Mouse (Mus musculus) lung, postnatal 14 days (tissue): Measurements from ENCODE around the gene Vmn1r35.
"Not testable (repeated sequence)": the region's sequence is repeated elsewhere in the genome, so short reads cannot be mapped to it uniquely, and the experiment has no call there.

Experiments used
- DNase-seq: peaks from one replicate; pipeline ENCODE4 v3.0.0; 2021

Gene Vmn1r35

DNA sequence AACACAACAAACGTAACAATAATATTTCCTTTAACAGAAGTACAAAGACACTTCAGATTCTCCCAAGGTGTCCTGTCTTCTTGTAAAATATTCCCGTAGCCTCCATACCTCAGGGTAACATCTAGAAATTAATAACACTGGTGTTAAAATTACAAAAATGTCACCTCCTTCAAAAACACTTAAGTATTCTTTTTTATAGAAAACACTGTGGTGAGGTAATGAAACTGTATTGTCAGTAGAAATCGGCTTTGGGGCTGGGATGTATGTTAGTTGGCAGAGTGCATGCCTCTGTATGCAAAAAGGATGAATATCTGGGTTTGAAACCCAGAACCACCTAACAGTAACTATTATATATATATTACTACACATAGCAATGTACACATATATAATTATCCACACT lies at the start of gene Vmn1r35:
TSS of gene Vmn1r35 (minus strand) at position 101 of the 400 bp plus-strand sequence.
- no peak for DNase-seq

DNA sequence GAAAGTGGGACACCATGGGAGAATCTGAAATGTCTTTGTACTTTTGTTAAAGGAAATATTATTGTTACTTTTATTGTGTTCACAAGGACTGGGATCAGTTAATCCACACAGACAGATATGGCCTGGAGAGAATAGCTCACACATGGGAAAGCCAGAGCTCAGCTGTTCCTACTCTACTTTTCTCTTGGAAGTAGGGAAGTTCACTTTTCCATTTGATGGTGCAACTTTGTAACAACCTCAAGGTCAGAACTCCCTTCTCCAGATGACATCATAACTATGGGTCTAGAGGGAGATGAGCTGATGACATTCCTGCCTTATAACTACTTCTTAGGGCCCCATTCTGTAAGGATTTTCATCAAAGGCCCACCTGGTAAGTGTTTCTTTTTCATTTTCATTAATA lies 43.4 kb upstream of the Vmn1r35 start, which contains the start of gene Vmn1r37:
TSS of gene Vmn1r37 (plus strand) at position 301 of the 400 bp plus-strand sequence.
- DNase-seq = not testable (repeated sequence)

DNA sequence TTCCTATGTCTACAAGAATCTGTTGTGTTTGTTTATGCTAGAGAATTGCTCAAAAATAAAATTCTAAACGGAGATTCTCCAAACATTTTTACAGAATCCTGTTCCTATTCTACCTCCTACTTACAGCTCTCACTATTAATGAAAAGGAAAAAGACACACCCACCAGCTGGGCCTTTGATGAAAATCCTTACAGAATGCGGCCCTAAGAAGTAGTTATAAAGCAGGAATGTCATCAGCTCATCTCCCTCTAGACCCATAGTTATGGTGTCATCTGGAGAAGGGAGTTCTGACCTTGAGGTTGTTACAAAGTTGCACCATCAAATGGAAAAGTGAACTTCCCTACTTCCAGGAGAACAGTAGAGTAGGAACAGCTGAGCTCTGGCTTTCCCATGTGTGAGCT lies 33.4 kb upstream of the Vmn1r35 start, which contains the start of gene Vmn1r36:
TSS of gene Vmn1r36 (minus strand) at position 101 of the 400 bp plus-strand sequence.
- DNase-seq = not testable (repeated sequence)

DNA sequence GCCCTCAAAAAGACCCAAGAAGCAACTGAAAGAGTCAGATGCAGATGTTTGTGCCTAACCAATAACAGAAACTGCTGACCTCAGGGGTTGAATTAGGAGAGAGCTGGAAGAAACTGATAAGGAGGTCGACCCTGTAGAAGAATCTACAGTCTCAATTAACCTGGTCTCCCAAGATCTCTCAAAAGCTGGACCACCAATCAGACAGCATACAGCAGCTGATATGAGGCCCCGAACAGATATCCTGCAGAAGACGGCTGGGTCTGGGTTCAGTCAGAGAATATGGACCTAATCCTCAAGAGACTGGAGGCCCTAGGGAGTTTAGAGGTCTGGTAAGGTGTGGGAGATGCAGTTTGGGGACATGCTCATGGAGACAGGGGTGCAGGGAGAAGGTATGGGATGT lies 28.1 kb upstream of the Vmn1r35 start:
- no peak for DNase-seq

DNA sequence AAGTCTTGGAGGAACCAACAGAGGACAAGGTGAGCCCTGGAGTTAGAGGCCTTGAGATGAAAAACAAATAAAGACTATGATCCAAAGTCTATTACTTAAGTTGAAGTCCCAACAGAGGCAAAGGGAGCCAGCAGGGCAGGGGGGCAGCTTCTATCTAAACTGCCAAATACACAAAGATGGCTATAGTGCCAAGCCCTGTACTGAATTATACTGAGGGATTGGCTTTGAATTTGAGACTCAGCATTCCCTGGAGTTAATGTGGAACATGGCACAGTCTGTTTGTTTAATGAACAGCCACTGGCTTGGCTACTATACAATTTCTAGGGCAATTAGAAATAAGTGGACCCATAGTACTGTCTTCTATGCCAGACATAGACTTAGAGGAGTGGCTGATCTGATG lies 23.2 kb upstream of the Vmn1r35 start:
- no peak for DNase-seq

DNA sequence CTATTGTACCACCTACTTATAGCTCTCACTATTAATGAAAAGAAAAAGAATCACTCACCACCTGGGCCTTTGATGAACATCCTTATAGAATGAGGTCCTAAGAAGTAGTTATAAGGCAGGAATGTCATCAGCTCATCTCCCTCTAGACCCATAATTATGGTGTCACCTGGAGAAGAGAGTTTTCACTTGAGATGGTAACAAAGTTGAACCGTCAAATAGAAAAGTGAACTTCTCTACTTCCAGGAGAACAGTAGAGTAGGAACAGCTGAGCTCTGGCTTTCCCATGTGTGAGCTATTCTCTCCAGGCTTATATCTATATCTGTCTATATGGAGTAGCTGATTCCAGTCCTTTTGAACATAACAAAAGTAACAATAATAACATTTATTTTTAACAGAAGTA lies 41.9 kb downstream of the Vmn1r35 start, which contains the start of gene Vmn1r34:
TSS of gene Vmn1r34 (minus strand) at position 101 of the 400 bp plus-strand sequence.
- no peak for DNase-seq
